11 mouse cellular contexts compared by ENCODE assay signal in the genomic region with DNA sequence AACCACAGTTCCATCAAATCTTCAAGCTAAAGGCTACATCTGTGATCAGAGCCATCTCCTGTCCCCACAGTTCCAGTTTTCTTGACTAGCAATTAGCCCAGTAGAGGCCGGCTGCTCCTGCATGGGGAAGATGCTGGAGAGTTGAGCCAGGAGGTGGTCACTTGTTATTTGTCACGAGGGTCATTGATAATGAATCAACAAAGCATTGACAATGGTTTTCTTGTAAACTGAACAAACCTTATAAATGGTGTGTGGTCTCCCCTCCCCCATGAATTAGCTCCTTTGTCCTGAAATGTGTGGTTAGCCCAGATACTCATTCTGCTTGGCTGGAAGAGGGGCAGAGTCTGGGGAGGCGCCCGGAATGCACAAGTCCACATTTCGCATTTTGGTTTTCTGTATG.
A peak's percentile ranks its signal among the peaks of the same experiment; 100 is the strongest.
DNase-seq lines count a peak whose midpoint lies in the region; ATAC-seq lines count a peak whose summit lies in the region.
"Had no signal": no experiment of that assay in that cellular context is flagged by ENCODE, and none has a peak within 500 bp of the region (broad histone marks: within the 10 kb centered on the region; RNA-seq: fewer than 3 reads in every experiment).

No protein-coding gene starts in this region.

- 6% methylated on average over 5 of the region's 5 CpGs for WGBS in forebrain, embryonic 16.5 days

- H3K9me3 ChIP-seq in forebrain, embryonic 16.5 days (ENCODE audit: control insufficient read depth, low read length), result no peaks in the 10 kb centered on the region
- H3K9me3 ChIP-seq: embryonic facial prominence, embryonic 13.5 days; heart, embryonic 13.5 days; lung, embryonic 15.5 days had no signal

- H3K4me1 ChIP-seq in forebrain, embryonic 16.5 days (replicated peaks; ENCODE audit: control insufficient read depth, insufficient read depth, low read length), result peaks cover 29% of the 10 kb centered on the region

- no peak overlapping the region for H3K27ac ChIP-seq in forebrain, embryonic 16.5 days (ENCODE audit: low read length)
- H3K27ac ChIP-seq: embryonic facial prominence, embryonic 13.5 days; heart, embryonic 13.5 days; lung, embryonic 15.5 days had no signal

- no peak overlapping the region for H3K9ac ChIP-seq in forebrain, embryonic 16.5 days (replicated peaks; ENCODE audit: low read depth, low read length)
- H3K9ac ChIP-seq: embryonic facial prominence, embryonic 13.5 days; heart, embryonic 13.5 days; lung, embryonic 15.5 days had no signal

- peaks cover 6% of the 10 kb centered on the region; the same call in 1 of the 2 replicates for H3K27me3 ChIP-seq in forebrain, embryonic 16.5 days (replicated peaks; ENCODE audit: control insufficient read depth, insufficient read depth, low read length)
- H3K27me3 ChIP-seq: heart, embryonic 13.5 days; lung, embryonic 15.5 days had no signal

- H3K4me2 ChIP-seq in forebrain, embryonic 16.5 days (ENCODE audit: low read length), result no peak overlapping the region
- H3K4me2 ChIP-seq: embryonic facial prominence, embryonic 13.5 days; heart, embryonic 13.5 days; lung, embryonic 15.5 days had no signal

- H3K4me3 ChIP-seq in forebrain, embryonic 16.5 days (replicated peaks; ENCODE audit: low read length), result no peak overlapping the region
- H3K4me3 ChIP-seq: embryonic facial prominence, embryonic 13.5 days; heart, embryonic 13.5 days; lung, embryonic 15.5 days had no signal

- DNase-seq in right cerebral cortex, adult 18-20 months, result peak; percentile 59
- DNase-seq in right cerebral cortex, postnatal 4 days, result no peak
- DNase-seq in left cerebral cortex, postnatal 14 days (ENCODE audit: low spot score in 2 of 2), result peak; percentile 20 to 74
- peak; percentile 97 for DNase-seq in retina, postnatal 1 day
- DNase-seq in urinary bladder, postnatal 4 days (ENCODE audit: low spot score in 2 of 2), result no peak
- DNase-seq in spleen, adult 18-20 months, result no peak
- no peak for DNase-seq in urinary bladder, postnatal 36 days (ENCODE audit: low spot score in 2 of 2)

- intact Hi-C loops in left cerebral cortex, postnatal 14 days (cut with DNase I), result loop anchor here (5.0 to 10.0 kb wide), 2 partner anchors 121 to 206 kb away; no protein-coding TSS in a partner anchor

- peak; percentile 27; the same call in 1 of the 2 replicates for ATAC-seq in forebrain, embryonic 16.5 days

- H3K36me3 ChIP-seq in forebrain, embryonic 16.5 days (ENCODE audit: control insufficient read depth, insufficient read depth), result no peaks in the 10 kb centered on the region
- H3K36me3 ChIP-seq: embryonic facial prominence, embryonic 13.5 days; heart, embryonic 13.5 days; lung, embryonic 15.5 days had no signal

Comparison
In these comparisons a context has a peak if more than half of its experiments do, and no peak if none do; other contexts are left out.
1. DNase-seq: peak in right cerebral cortex, adult 18-20 months (single experiment), left cerebral cortex, postnatal 14 days (2 of 2) and retina, postnatal 1 day (single experiment); none in right cerebral cortex, postnatal 4 days (single experiment), urinary bladder, postnatal 4 days (0 of 2), spleen, adult 18-20 months (0 of 2) and urinary bladder, postnatal 36 days (0 of 2).